Mouse (Mus musculus) heart, postnatal 0 days (tissue): ENCODE data around the gene Echdc2. TPM values are rescaled to one million over a fixed set of nuclear protein-coding genes. Genes with fewer than 3 reads are reported as not detected.

ENCODE experiments used
- ATAC-seq: fragments of 200-750 bp; cut with Nextera tagmentation; 2 replicates; pipeline ENCODE4 v1.8.0; 2017; ENCODE audit warnings: low read depth, moderate number of reproducible peaks, moderate library complexity; ENCODE audit not compliant: insufficient read depth
- DNase-seq: peaks from one replicate; pipeline ENCODE4 v3.0.0-alpha.2; 2016; ENCODE audit warnings: low spot score
- H3K27ac ChIP-seq: fragments of 300-500 bp; sonication (generic); 2 replicates; pipeline ENCODE4 v1.5.1; 2014; ENCODE audit warnings: low read depth, mild to moderate bottlenecking
- H3K27me3 ChIP-seq: fragments of 300-500 bp; sonication (generic); 2 replicates; pipeline ENCODE4 v1.6.1; 2014; ENCODE audit warnings: low read length, mixed read lengths; ENCODE audit not compliant: control insufficient read depth, insufficient read depth
- H3K36me3 ChIP-seq: fragments of 300-500 bp; sonication (generic); replicated peaks from 2 replicates; pipeline ENCODE4 v1.6.1; 2014; ENCODE audit warnings: low read length, mixed read lengths; ENCODE audit not compliant: control insufficient read depth, insufficient read depth
- H3K4me1 ChIP-seq: fragments of 300-500 bp; sonication (generic); 2 replicates; pipeline ENCODE4 v1.6.1; 2014; ENCODE audit warnings: antibody characterized with exemption; ENCODE audit not compliant: control insufficient read depth, insufficient read depth
- H3K4me2 ChIP-seq: fragments of 300-500 bp; sonication (generic); 2 replicates; pipeline ENCODE4 v1.6.1; 2014; ENCODE audit warnings: low read depth, mild to moderate bottlenecking, low read length, moderate library complexity
- H3K4me3 ChIP-seq: fragments of 300-500 bp; sonication (generic); 2 replicates; pipeline ENCODE4 v1.5.1; 2014; ENCODE audit warnings: low read depth, low read length
- H3K9ac ChIP-seq: fragments of 300-500 bp; sonication (generic); replicated peaks from 2 replicates; pipeline ENCODE4 v1.6.1; 2014; ENCODE audit warnings: low read depth, low read length, mixed read lengths
- H3K9me3 ChIP-seq: fragments of 300-500 bp; sonication (generic); replicated peaks from 2 replicates; pipeline ENCODE4 v1.6.1; 2016; ENCODE audit warnings: low read length; ENCODE audit not compliant: control insufficient read depth
- CTCF ChIP-seq: IDR thresholded peaks from 2 replicates; pipeline ENCODE4 v1.5.1; 2016; ENCODE audit warnings: antibody characterized with exemption, control low read depth, low read depth
- EP300 ChIP-seq: IDR thresholded peaks from 2 replicates; pipeline ENCODE4 v1.6.1; 2016; ENCODE audit warnings: antibody characterized with exemption, low read depth
- WGBS: fragments of 180-500 bp; shearing (Covaris S2); extraction: QIAGEN DNeasy Blood & Tissue Kit; methylation state at CpG from one replicate; pipeline ENCODE4 v1.1.7; 2014; 5-methylcytosine and 5-hydroxymethylcytosine counted together
- polyA plus RNA-seq: library from polyadenylated mRNA; unstranded; fragments of >200 nt; fragmentation: Nextera tagmentation; extraction: Ambion mirVana; gene quantifications from 2 replicates; pipeline ENCODE4 v1.2.1, GENCODE M21; 2015
- total RNA-seq: library from RNA; depleted of rRNA; stranded (reverse); fragments of >200 nt; gene quantifications from 2 replicates; pipeline ENCODE4 v1.2.3, GENCODE M21; 2014; ENCODE audit warnings: low replicate concordance

Gene Echdc2
- total and polyA plus RNA-seq, 2 experiments from 2014 or later, result 27.1 to 48.5 TPM

GRCm38 (mm10) chr4:108204629-108205028 is 39.4 kb downstream of the Echdc2 start:
- H3K27ac ChIP-seq, result no peak overlapping the region
- no peak for TF ChIP-seq EP300
- TF ChIP-seq CTCF, result no peak
- H3K27me3 ChIP-seq, result no peaks in the 10 kb centered on the region
- DNase-seq, result no peak
- ATAC-seq, result no peak
- H3K36me3 ChIP-seq, result no peaks in the 10 kb centered on the region
- 69% methylated on average over 6 of the region's 6 CpGs for WGBS
- no peak overlapping the region for H3K9ac ChIP-seq
- no peaks in the 10 kb centered on the region for H3K4me1 ChIP-seq
- no peak overlapping the region for H3K4me3 ChIP-seq
- H3K9me3 ChIP-seq, result no peaks in the 10 kb centered on the region
- H3K4me2 ChIP-seq, result no peak overlapping the region

- ATAC-seq, result no peak
- H3K4me2 ChIP-seq, result no peak overlapping the region
- no peaks in the 10 kb centered on the region for H3K36me3 ChIP-seq
- H3K9ac ChIP-seq, result no peak overlapping the region
- H3K27me3 ChIP-seq, result peaks cover 17% of the 10 kb centered on the region
- no peak for DNase-seq
- no peak overlapping the region for H3K4me3 ChIP-seq
- H3K4me1 ChIP-seq, result 0 out of 2 replicates have a peak, but pooled peaks cover 7% of the 10 kb centered on the region
- TF ChIP-seq CTCF, result no peak
- TF ChIP-seq EP300, result no peak
- H3K9me3 ChIP-seq, result no peaks in the 10 kb centered on the region
- no peak overlapping the region for H3K27ac ChIP-seq
- WGBS, result 83% methylated on average over 2 of the region's 2 CpGs
These were observed 47.8 kb downstream of the Echdc2 start for GRCm38 (mm10) chr4:108213023-108213422.

GRCm38 (mm10) chr4:108217332-108218179 is 52.3 kb downstream of the Echdc2 start, which contains the start of gene Zyg11a:
TSS of gene Zyg11a (minus strand) at chr4:108218048.
- ATAC-seq (peak; percentile 36), DNase-seq (no peak)
- H3K27me3 ChIP-seq, result peaks cover 32% of the 10 kb centered on the region
- H3K4me1 ChIP-seq, result 0 out of 2 replicates have a peak, but pooled peaks cover 8% of the 10 kb centered on the region
- no peaks in the 10 kb centered on the region for H3K9me3 ChIP-seq
- H3K36me3 ChIP-seq, result no peaks in the 10 kb centered on the region
- H3K4me3 ChIP-seq, result peak within 1 kb of the TSS; percentile 48
- WGBS, result 4% methylated on average over 72 of the region's 107 CpGs
- H3K4me2 ChIP-seq, result peak within 1 kb of the TSS; percentile 64
- no peak within 1 kb of the TSS for H3K9ac ChIP-seq
- H3K27ac ChIP-seq, result no peak within 1 kb of the TSS
- no peak for TF ChIP-seq CTCF
- TF ChIP-seq EP300, result no peak

GRCm38 (mm10) chr4:108219019-108219418 is 53.8 kb downstream of the Echdc2 start:
- 12% methylated on average over 9 of the region's 9 CpGs for WGBS
- no peak overlapping the region for H3K27ac ChIP-seq
- peaks cover 32% of the 10 kb centered on the region for H3K27me3 ChIP-seq
- ATAC-seq, result no peak
- no peaks in the 10 kb centered on the region for H3K9me3 ChIP-seq
- no peak overlapping the region for H3K4me2 ChIP-seq
- 0 out of 2 replicates have a peak, but pooled peaks cover 8% of the 10 kb centered on the region for H3K4me1 ChIP-seq
- H3K9ac ChIP-seq, result no peak overlapping the region
- TF ChIP-seq EP300 (no peak), CTCF (no peak)
- H3K4me3 ChIP-seq, result no peak overlapping the region
- no peaks in the 10 kb centered on the region for H3K36me3 ChIP-seq
- no peak for DNase-seq

GRCm38 (mm10) chr4:108222507-108222906 is 57.3 kb downstream of the Echdc2 start:
- H3K36me3 ChIP-seq, result no peaks in the 10 kb centered on the region
- ATAC-seq (no peak), DNase-seq (no peak)
- peaks cover 20% of the 10 kb centered on the region for H3K27me3 ChIP-seq
- 91% methylated on average over 5 of the region's 5 CpGs for WGBS
- H3K4me1 ChIP-seq, result 0 out of 2 replicates have a peak, but pooled peaks cover 6% of the 10 kb centered on the region
- no peak overlapping the region for H3K9ac ChIP-seq
- H3K27ac ChIP-seq, result no peak overlapping the region
- no peak overlapping the region for H3K4me3 ChIP-seq
- no peak overlapping the region for H3K4me2 ChIP-seq
- H3K9me3 ChIP-seq, result no peaks in the 10 kb centered on the region
- no peak for TF ChIP-seq CTCF
- no peak for TF ChIP-seq EP300
